Mouse (Mus musculus): ENCODE results near the gene Dao.
A peak's percentile ranks its signal among the peaks of the same experiment; 100 is the strongest.

The Dao gene

GRCm38 (mm10) chr5:114027217-114027944, 23.9 kb downstream of the Dao start:
- DNase-seq (ENCODE audit: low spot score in 2 of 2), result no peak

GRCm38 (mm10) chr5:114028111-114028510, 24.6 kb downstream of the Dao start:
- no peak for DNase-seq (ENCODE audit: low spot score in 2 of 2)

- DNase-seq (ENCODE audit: low spot score in 2 of 2), result no peak
Observed at GRCm38 (mm10) chr5:114030652-114031051, 27.1 kb downstream of the Dao start.

- DNase-seq (ENCODE audit: low spot score in 2 of 2), result no peak
Observed at GRCm38 (mm10) chr5:114032161-114032763, 28.8 kb downstream of the Dao start.

- no peak for DNase-seq (ENCODE audit: low spot score in 2 of 2)
Observed at GRCm38 (mm10) chr5:114034393-114034792, 30.9 kb downstream of the Dao start.

GRCm38 (mm10) chr5:114035111-114035510, 31.6 kb downstream of the Dao start:
- no peak for DNase-seq (ENCODE audit: low spot score in 2 of 2)

GRCm38 (mm10) chr5:114040508-114040907, 37.0 kb downstream of the Dao start:
- DNase-seq (ENCODE audit: low spot score in 2 of 2), result no peak

- DNase-seq (ENCODE audit: low spot score in 2 of 2), result no peak
Observed at GRCm38 (mm10) chr5:114040911-114041310, 37.4 kb downstream of the Dao start.

- DNase-seq (ENCODE audit: low spot score in 2 of 2), result no peak
Observed at GRCm38 (mm10) chr5:114041327-114041930, 37.9 kb downstream of the Dao start.

GRCm38 (mm10) chr5:114043800-114044199, 40.3 kb downstream of the Dao start:
- DNase-seq (ENCODE audit: low spot score in 2 of 2), result no peak

- DNase-seq (ENCODE audit: low spot score in 2 of 2), result no peak
Observed at GRCm38 (mm10) chr5:114045134-114045533, 41.6 kb downstream of the Dao start.

GRCm38 (mm10) chr5:114046151-114046550, 42.6 kb downstream of the Dao start:
- no peak for DNase-seq (ENCODE audit: low spot score in 2 of 2)

GRCm38 (mm10) chr5:114046604-114047003, 43.1 kb downstream of the Dao start:
- DNase-seq (ENCODE audit: low spot score in 2 of 2), result no peak

GRCm38 (mm10) chr5:114047182-114047581, 43.7 kb downstream of the Dao start:
- no peak for DNase-seq (ENCODE audit: low spot score in 2 of 2)

GRCm38 (mm10) chr5:114048731-114049308, 45.3 kb downstream of the Dao start:
- DNase-seq (ENCODE audit: low spot score in 2 of 2), result no peak

GRCm38 (mm10) chr5:114052246-114052761, 48.8 kb downstream of the Dao start:
- DNase-seq (ENCODE audit: low spot score in 2 of 2), result peak in 1 of 2 experiments; percentile 41

GRCm38 (mm10) chr5:114057129-114057731, 53.7 kb downstream of the Dao start:
- no peak for DNase-seq (ENCODE audit: low spot score in 2 of 2)

- no peak for DNase-seq (ENCODE audit: low spot score in 2 of 2)
Observed at GRCm38 (mm10) chr5:114061675-114062074, 58.2 kb downstream of the Dao start.

GRCm38 (mm10) chr5:114063958-114064357, 60.5 kb downstream of the Dao start:
- DNase-seq (ENCODE audit: low spot score in 2 of 2), result no peak

GRCm38 (mm10) chr5:114065161-114065560, 61.7 kb downstream of the Dao start, which contains the start of gene Usp30:
Usp30 (plus strand) TSS chr5:114065461.
- no peak for DNase-seq (ENCODE audit: low spot score in 2 of 2)

GRCm38 (mm10) chr5:114066601-114067000, 63.1 kb downstream of the Dao start:
- no peak for DNase-seq (ENCODE audit: low spot score in 2 of 2)

- DNase-seq (ENCODE audit: low spot score in 2 of 2), result no peak
Observed at GRCm38 (mm10) chr5:114067543-114067942, 64.0 kb downstream of the Dao start.

Data from thymus, postnatal 10 days (tissue).